Mouse (Mus musculus): ENCODE data around the gene Errfi1. TPM values are rescaled to one million over a fixed set of nuclear protein-coding genes. Genes with fewer than 3 reads are reported as not detected.
"Not testable (repeated sequence)": the region's sequence is repeated elsewhere in the genome, so short reads cannot be mapped to it uniquely, and the experiment has no call there.

Errfi1 gene
- total RNA-seq, 4 experiments from 2014 or later: 12.1 to 28.7 (median 15.0) TPM

DNA sequence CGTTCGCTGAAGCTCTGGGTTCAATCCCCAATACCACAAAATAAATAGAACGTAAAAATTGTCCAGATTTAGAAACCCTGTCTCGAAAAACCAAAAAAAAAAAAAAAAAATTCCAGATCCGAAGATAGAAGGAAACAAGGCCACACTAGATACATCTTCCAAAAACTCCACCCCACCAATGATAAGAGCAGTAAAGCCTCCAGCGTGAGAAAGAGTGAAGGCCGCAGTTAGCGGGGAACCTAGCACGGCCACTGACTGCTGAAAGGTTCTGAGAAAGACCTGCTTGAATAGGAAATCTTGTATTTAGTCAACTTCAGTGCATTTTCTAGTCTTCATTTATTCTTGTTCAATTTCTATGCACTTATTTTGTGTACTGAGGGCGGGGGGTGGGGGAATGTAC lies 21.7 kb downstream of the Errfi1 start:
- no peak for DNase-seq (ENCODE audit: low spot score in 2 of 2)

DNA sequence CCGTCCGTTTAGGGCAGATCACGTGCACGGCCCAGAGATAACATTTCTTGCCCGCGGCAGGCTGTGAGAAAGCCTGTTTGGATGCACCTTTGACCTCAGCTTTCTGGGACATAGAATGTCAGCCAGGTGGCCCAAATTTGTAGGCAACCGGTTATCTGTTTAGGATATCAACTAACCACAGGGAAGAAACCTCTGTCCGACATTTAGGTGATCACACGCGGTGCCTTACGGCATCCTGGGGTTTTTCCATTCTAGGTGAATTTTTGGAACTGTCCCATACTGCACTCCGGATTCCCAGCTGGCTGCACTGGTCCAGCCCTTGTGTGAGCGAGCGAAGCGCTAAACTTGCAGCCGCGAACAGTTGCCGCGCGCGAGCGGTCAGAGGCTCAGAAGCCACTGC lies 25.9 kb downstream of the Errfi1 start:
- no peak for DNase-seq (ENCODE audit: low spot score in 2 of 2)

GRCm38 (mm10) chr4:150880364-150880763 lies 26.6 kb downstream of the Errfi1 start:
- no peak for DNase-seq (ENCODE audit: low spot score in 2 of 2)

GRCm38 (mm10) chr4:150882632-150883031 lies 28.9 kb downstream of the Errfi1 start:
- DNase-seq (ENCODE audit: low spot score in 2 of 2): no peak

GRCm38 (mm10) chr4:150887903-150888302 lies 34.2 kb downstream of the Errfi1 start:
- DNase-seq (ENCODE audit: low spot score in 2 of 2): no peak

- DNase-seq (ENCODE audit: low spot score in 2 of 2): no peak
These were observed 34.8 kb downstream of the Errfi1 start for GRCm38 (mm10) chr4:150888492-150888891.

- DNase-seq (ENCODE audit: low spot score in 2 of 2): no peak
These were observed 35.7 kb downstream of the Errfi1 start for GRCm38 (mm10) chr4:150889273-150889954.

DNA sequence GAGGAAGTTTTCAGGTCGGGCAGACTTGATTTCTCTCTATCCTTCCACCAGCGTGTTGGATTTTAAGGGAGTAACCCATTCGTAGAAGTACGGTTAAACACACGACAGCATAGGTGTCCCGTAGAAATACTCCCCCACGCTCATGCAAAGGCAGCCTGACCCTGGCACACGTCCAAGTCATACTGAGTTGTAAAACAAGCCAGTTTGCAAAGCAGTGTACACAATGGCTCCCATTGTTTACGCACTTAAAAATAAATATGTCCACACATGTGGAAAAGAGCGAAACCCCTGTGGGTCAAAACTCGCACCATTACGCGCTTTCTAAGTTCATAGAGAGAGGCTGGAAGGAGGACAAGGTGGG lies 36.2 kb downstream of the Errfi1 start:
- DNase-seq (ENCODE audit: low spot score in 2 of 2): no peak

- no peak for DNase-seq (ENCODE audit: low spot score in 2 of 2)
These were observed 37.6 kb downstream of the Errfi1 start for GRCm38 (mm10) chr4:150891308-150891707.

DNA sequence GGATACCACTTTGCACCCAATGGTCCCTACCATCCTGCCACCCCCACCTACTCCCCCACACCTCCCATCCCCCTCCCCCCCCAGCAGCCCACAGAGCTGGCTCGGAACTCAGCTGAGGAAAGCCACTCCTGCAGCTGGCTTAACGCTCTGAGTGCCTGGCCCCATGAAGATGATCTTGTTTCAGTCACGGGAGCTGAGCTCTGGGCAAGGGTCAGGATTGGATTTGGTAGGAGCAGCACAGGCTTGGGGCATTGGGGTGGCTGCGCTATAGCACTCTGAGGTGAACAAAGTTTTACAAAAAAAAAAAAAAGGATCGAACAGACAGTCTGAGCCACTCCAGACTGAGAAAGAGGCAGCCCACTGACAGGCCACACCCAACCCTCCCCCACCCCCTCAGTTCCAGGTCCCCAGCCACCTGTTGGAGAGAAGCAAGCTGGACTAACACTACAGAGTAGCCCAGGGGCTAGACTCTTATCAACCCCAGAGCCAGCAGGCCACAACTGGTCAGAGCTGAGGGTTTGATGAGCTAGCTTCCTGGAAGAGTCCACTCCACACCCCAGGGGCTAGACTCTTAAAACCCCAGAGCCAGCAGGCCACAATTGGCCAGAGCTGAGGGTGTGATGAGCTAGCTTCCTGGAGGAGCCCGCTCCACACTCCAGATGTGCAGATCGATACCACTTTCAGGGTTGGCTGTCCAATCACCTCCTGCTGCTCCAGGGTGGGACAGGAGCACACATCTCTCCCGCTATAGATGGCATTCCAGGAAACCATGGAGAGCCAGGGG lies 41.2 kb downstream of the Errfi1 start:
- no peak for DNase-seq (ENCODE audit: low spot score in 2 of 2)

- DNase-seq (ENCODE audit: low spot score in 2 of 2): no peak
These were observed 43.3 kb downstream of the Errfi1 start for GRCm38 (mm10) chr4:150896896-150897624.

GRCm38 (mm10) chr4:150898716-150899365 lies 45.1 kb downstream of the Errfi1 start:
- peak in 1 of 2 experiments; percentile 44 for DNase-seq (ENCODE audit: low spot score in 2 of 2)

GRCm38 (mm10) chr4:150900486-150900885 lies 46.8 kb downstream of the Errfi1 start:
- DNase-seq (ENCODE audit: low spot score in 2 of 2): no peak

DNA sequence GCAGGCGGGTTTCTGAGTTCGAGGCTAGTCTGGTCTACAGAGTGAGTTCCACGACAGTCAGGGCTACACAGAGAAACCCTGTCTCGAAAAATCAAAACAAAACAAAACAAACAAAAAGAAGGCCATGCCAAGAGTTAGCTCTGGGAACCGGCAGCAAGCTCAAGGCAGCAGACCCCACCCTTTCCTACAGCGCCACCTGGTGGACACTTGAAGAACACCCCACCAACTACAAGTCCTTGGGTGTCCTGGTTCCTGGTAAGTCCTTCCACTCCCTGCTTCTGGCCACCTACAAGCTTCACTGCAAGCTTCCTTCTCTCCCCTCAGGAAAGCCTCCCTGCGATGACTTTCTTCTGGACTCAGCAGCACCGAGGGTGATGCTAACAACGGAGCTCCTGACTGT lies 47.9 kb downstream of the Errfi1 start:
- peak; percentile 71 to 78 for DNase-seq (ENCODE audit: low spot score in 2 of 2)

GRCm38 (mm10) chr4:150902062-150902461 lies 48.3 kb downstream of the Errfi1 start:
- peak; percentile 72 to 78 for DNase-seq (ENCODE audit: low spot score in 2 of 2)

GRCm38 (mm10) chr4:150903091-150903742 lies 49.5 kb downstream of the Errfi1 start:
- peak; percentile 67 to 70 for DNase-seq (ENCODE audit: low spot score in 2 of 2)

DNA sequence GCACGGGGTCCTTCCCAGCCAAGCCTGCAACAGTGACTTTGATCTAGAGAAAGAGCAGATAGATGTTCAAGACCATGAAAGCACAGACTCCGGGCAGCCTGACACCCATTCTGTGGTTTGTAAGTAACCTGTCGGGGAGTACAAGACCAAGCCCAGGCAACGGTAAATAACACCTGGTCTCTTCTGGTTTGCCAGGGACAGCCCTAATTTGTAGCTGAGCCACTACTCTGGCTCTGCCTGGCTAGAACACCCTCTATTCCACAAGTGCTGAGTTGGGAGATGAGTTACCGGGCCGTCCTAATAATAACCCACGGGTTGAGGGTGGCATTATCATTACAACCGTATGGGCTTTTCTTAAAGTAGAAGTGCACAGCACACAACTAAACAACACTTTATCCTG lies 53.4 kb downstream of the Errfi1 start:
- DNase-seq (ENCODE audit: low spot score in 2 of 2): peak in 1 of 2 experiments; percentile 56

GRCm38 (mm10) chr4:150908512-150908911 lies 54.8 kb downstream of the Errfi1 start:
- DNase-seq (ENCODE audit: low spot score in 2 of 2): not testable (repeated sequence)

DNA sequence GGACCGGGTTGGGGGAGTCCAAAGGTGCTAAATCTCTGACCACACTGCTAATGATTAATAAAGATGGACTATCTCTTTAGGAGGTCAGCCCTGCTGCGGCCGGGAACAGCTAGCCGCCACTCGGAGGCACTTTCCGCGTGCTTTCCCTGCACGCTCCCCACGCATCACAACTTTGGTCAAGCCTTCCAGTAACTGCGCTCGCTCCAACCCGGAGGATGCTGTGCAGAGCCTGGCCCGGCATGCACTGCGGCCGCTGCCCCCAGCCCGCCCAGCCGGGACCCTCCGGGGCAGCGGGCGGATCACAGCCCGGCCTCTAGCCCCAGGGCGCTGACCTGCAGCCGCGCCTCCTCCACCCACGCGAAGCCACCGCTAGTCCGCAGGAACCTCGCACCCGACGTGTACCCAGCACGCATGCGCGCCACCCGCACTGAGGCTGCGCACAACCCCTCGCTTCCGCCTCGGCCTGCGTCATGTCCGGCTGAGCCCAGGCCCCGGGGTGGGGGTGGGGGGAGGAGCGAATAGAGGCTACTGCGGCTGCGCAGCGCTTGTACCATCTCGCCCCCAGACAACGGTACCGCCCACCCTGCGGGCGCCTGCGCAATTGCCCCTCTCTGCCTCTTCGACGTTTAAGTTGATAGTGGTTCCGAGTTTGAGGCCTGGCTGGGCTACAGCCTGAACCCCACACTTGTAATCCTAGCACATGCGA lies 55.9 kb downstream of the Errfi1 start:
- DNase-seq (ENCODE audit: low spot score in 2 of 2): peak; percentile 95 to 96

DNA sequence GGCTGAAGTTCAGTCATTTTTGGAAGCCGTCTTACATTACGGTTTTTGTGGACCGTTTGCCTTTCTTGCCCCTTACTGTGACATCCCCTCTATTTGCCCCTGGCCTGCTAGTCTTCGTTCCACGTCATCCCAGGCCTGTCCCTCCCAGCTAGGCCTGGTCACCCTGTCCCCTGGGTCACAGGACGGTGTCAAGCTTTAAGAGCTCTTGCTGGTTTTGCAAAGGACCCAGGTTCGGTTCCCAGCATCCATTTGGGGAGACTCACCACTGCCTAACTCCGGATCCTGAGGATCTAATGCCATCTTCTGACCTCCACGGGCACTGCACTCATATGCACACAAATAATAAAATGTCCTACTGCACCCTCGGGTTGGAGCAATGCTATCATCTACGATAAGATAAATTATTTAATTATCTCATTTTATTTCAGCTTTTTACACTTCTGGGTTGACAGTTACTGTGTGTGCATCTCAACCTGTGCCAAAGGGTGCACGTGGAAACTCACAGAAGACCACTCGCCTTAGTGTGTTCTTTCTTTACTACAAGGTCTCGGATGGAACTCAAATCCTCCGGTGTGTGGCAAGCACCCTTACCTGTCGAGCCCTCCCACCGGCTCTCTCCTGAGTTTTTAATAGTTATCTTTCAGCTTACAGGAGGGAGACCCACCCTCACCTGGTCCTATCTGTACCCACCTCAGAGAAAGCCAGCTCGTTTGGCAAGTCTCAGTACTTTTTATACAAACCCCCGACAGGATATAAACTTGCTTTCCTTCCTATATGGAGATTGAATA lies 56.6 kb downstream of the Errfi1 start:
- no peak for DNase-seq (ENCODE audit: low spot score in 2 of 2)
